Mouse (Mus musculus) CH12.LX (cell line): Measurements from ENCODE around the gene Tmem63c.

ENCODE experiments used
- CTCF ChIP-seq, 2 experiments: IDR thresholded peaks in 1 of 2; conservative IDR thresholded peaks in 1 of 2; 2 replicates each; pipeline ENCODE4 v1.5.1; 2011 to 2012; ENCODE audit warnings: low read depth in 2 of 2, low read length in 2 of 2, improper control_type of control experiment in 1 of 2, inconsistent platforms in 1 of 2, mild to moderate bottlenecking in 1 of 2, moderate library complexity in 1 of 2
- E2F4 ChIP-seq: IDR thresholded peaks from 2 replicates; pipeline ENCODE4 v1.6.1; 2011; ENCODE audit warnings: low read depth, low read length, improper control_type of control experiment; ENCODE audit not compliant: insufficient replicate concordance
- EP300 ChIP-seq: IDR thresholded peaks from 2 replicates; pipeline ENCODE4 v1.6.1; 2011; ENCODE audit warnings: low read length, improper control_type of control experiment
- MAFK ChIP-seq: IDR thresholded peaks from 2 replicates; pipeline ENCODE4 v1.6.1; 2011; ENCODE audit warnings: low read length, improper control_type of control experiment; ENCODE audit not compliant: insufficient replicate concordance
- MAX ChIP-seq: IDR thresholded peaks from 2 replicates; pipeline ENCODE4 v1.6.1; 2011; ENCODE audit warnings: low read length, improper control_type of control experiment
- PAX5 ChIP-seq: IDR thresholded peaks from 2 replicates; pipeline ENCODE4 v1.6.1; 2012; ENCODE audit warnings: low read length, inconsistent platforms, mixed read lengths
- POLR2A ChIP-seq: IDR thresholded peaks from 2 replicates; pipeline ENCODE4 v1.6.1; 2011; ENCODE audit warnings: low read depth, mild to moderate bottlenecking, improper control_type of control experiment, low read length
- RCOR1 ChIP-seq: conservative IDR thresholded peaks from 2 replicates; pipeline ENCODE4 v1.6.1; 2012; ENCODE audit warnings: low read depth, mild to moderate bottlenecking, inconsistent platforms, low read length, improper control_type of control experiment
- SIN3A ChIP-seq: IDR thresholded peaks from 2 replicates; pipeline ENCODE4 v1.6.1; 2012; ENCODE audit warnings: low read length, improper control_type of control experiment, inconsistent platforms
- TBP ChIP-seq: conservative IDR thresholded peaks from 2 replicates; pipeline ENCODE4 v1.6.1; 2011; ENCODE audit warnings: low read depth, low read length, improper control_type of control experiment
- USF2 ChIP-seq: conservative IDR thresholded peaks from 2 replicates; pipeline ENCODE4 v1.6.1; 2011; ENCODE audit warnings: low read depth, low read length, improper control_type of control experiment
- ZKSCAN1 ChIP-seq: IDR thresholded peaks from 2 replicates; pipeline ENCODE4 v1.6.1; 2012; ENCODE audit warnings: low read depth, inconsistent platforms, low read length, improper control_type of control experiment, borderline replicate concordance
- ZNF384 ChIP-seq: IDR thresholded peaks from 2 replicates; pipeline ENCODE4 v1.6.1; 2012; ENCODE audit warnings: low read depth, low read length, improper control_type of control experiment, inconsistent platforms

DNA sequence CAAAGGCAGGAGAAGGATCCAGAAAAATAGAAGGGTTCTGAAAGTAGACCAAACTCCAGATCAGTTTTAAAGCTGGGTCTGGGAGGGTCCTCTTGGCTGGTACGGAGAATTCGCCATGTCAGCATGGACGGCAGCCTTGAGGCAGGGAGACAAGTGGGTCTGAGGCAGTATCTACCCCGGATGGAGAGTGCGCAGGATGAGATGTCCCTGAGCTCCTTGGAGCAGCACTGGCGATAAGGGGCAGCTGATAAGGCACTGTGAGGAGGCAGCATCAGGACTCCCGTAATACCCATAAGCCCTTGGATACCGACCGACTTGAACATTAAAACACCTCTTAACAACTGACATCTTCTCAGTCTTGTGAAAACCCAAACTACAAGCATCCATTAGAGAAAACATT, 111.6 kb downstream of the Tmem63c start:
- no peak for TF ChIP-seq POLR2A
- TF ChIP-seq EP300, result no peak
- TF ChIP-seq SIN3A, result no peak
- TF ChIP-seq CTCF (conservative IDR thresholded peaks at IDR 0.05 in 1 of 2, IDR thresholded peaks at IDR 0.05 in 1 of 2; ENCODE audit: low read depth in 2 of 2, low read length in 2 of 2), result no peak
- TF ChIP-seq ZNF384, result no peak
- no peak for TF ChIP-seq RCOR1
- no peak for TF ChIP-seq ZKSCAN1
- TF ChIP-seq PAX5, result no peak
- TF ChIP-seq E2F4, result no peak
- TF ChIP-seq MAFK, result no peak
- no peak for TF ChIP-seq MAX
- no peak for TF ChIP-seq USF2
- TF ChIP-seq TBP, result no peak
